Mouse (Mus musculus): ENCODE data around the gene AU022252. TPM values are rescaled to one million over a fixed set of nuclear protein-coding genes. Genes with fewer than 3 reads are reported as not detected.
A peak's percentile ranks its signal among the peaks of the same experiment; 100 is the strongest.

Gene AU022252
- total and polyA plus RNA-seq, 3 experiments: 6.4 to 24.8 (median 17.7) TPM

DNA sequence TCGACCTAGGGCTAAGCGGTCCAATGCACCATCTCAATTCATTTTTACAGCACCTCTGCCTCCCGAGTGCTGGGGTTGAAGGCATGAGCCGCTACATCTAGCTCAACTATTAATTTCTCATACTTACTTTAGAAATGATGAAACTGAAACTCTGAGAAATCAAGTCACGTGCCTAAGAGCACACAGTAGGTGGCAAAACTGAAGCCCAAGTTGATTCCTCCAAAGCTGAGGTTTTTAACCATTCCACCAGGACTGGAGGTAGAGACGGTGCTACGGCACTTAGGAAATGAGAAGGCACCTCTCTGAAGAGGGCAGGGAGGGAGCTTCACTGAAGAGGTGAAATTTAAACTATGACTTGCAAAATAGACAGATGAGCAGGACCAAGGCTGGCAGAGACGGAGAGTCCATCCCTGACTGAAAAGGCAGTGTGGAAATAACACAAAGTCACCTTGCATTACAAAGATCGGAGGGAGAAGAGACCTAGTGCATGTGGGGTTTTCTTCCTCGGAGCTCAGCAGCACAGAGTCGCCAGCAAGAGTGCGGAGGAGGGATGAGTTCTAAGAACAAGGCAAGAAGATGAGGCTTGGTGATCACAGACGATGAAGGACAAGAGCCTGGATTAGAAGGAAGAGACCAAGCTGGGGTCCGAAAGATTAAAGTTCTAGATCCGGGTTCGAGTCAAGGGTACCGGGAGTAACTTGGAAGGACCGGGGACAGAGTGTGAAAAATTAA, 59.4 kb downstream of the AU022252 start:
- WGBS: 27% methylated on average over 18 of the region's 18 CpGs
- TF ChIP-seq POLR2A (IDR thresholded peaks at IDR 0.05; ENCODE audit: insufficient read depth, low read depth, low read length): no peak
- TF ChIP-seq EP300 (IDR thresholded peaks at IDR 0.05; ENCODE audit: insufficient read depth, low read depth, low read length): no peak
- TF ChIP-seq CTCF (IDR thresholded peaks at IDR 0.05): no peak
- Histone ChIP-seq H3K79me2 (replicated peaks; ENCODE audit: control insufficient read depth, insufficient read depth, low read length) (0 out of 2 replicates have a peak, but pooled peaks cover 1% of the 10 kb centered on the region), H3K4me1 (ENCODE audit: control insufficient read depth, insufficient read depth, low read length) (peaks cover 6% of the 10 kb centered on the region), H3K27me3 (ENCODE audit: control insufficient read depth, insufficient read depth, low read length) (no peaks in the 10 kb centered on the region), H3K4me3 (peak overlapping the region; percentile 92), H3K27ac (peak overlapping the region; percentile 89), H3K36me3 (ENCODE audit: control insufficient read depth, insufficient read depth, low read length) (no peaks in the 10 kb centered on the region), H3K9ac (ENCODE audit: low read depth, low read length) (peak overlapping the region; percentile 85)
- intact Hi-C loops (cut with DNase I): loop anchor here (5.0 to 10.0 kb wide), 2 partner anchors 61 to 548 kb away; partner anchors contain the start of genes Cfap57 and Ebna1bp2
- DNase-seq: no peak

- no peak overlapping the region for H3K4me3 ChIP-seq
- no peaks in the 10 kb centered on the region for H3K36me3 ChIP-seq (ENCODE audit: control insufficient read depth, insufficient read depth, low read length)
- TF ChIP-seq CTCF (IDR thresholded peaks at IDR 0.05) (peak; percentile 94), POLR2A (IDR thresholded peaks at IDR 0.05; ENCODE audit: insufficient read depth, low read depth, low read length) (no peak), EP300 (IDR thresholded peaks at IDR 0.05; ENCODE audit: insufficient read depth, low read depth, low read length) (peak; percentile 60; the same call in 1 of the 2 replicates)
- no peaks in the 10 kb centered on the region for H3K27me3 ChIP-seq (ENCODE audit: control insufficient read depth, insufficient read depth, low read length)
- H3K9ac ChIP-seq (ENCODE audit: low read depth, low read length): no peak overlapping the region
- H3K27ac ChIP-seq: no peak overlapping the region
- 5% methylated on average over 4 of the region's 4 CpGs for WGBS
- H3K79me2 ChIP-seq (replicated peaks; ENCODE audit: control insufficient read depth, insufficient read depth, low read length): 0 out of 2 replicates have a peak, but pooled peaks cover 1% of the 10 kb centered on the region
- DNase-seq: peak; percentile 73 to 76
- intact Hi-C loops (cut with DNase I): loop anchor here (1.0 kb wide), 1 partner anchor 162 kb away; no protein-coding TSS in a partner anchor
- H3K4me1 ChIP-seq (ENCODE audit: control insufficient read depth, insufficient read depth, low read length): no peaks in the 10 kb centered on the region; the same call in 1 of the 2 replicates
Observed at GRCm38 (mm10) chr4:119167663-119168062, 64.8 kb downstream of the AU022252 start.

DNA sequence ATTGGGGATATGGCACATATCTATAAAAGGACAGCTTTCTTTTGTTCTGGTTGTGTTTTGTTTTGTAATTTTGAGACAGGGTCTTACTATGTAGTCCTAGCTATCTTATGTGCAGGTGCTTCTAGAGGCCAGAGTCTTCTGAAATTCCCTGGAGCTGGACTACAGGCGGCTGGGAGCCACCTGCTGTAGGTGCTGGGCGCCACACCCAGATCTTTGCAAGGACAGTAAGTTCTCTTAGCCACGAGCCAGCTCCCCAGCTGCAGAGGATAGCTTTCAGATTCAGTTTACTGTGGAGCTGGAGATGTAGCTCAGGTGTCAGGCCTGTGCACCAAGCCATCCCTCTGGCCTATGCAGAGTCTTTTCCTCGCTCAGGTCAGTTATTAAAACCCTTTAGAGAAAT, 65.4 kb downstream of the AU022252 start:
- DNase-seq: no peak
- Histone ChIP-seq H3K9ac (ENCODE audit: low read depth, low read length) (no peak overlapping the region), H3K36me3 (ENCODE audit: control insufficient read depth, insufficient read depth, low read length) (no peaks in the 10 kb centered on the region), H3K27ac (no peak overlapping the region), H3K4me3 (no peak overlapping the region), H3K4me1 (ENCODE audit: control insufficient read depth, insufficient read depth, low read length) (no peaks in the 10 kb centered on the region; the same call in 1 of the 2 replicates), H3K27me3 (ENCODE audit: control insufficient read depth, insufficient read depth, low read length) (no peaks in the 10 kb centered on the region), H3K79me2 (replicated peaks; ENCODE audit: control insufficient read depth, insufficient read depth, low read length) (0 out of 2 replicates have a peak, but pooled peaks cover 1% of the 10 kb centered on the region)
- TF ChIP-seq CTCF (IDR thresholded peaks at IDR 0.05): no peak
- intact Hi-C loops (cut with DNase I): no loop called here
- 89% methylated on average over 4 of the region's 4 CpGs for WGBS

- intact Hi-C loops (cut with DNase I): no loop called here
- H3K9ac ChIP-seq (ENCODE audit: low read depth, low read length): no peak overlapping the region
- TF ChIP-seq POLR2A (IDR thresholded peaks at IDR 0.05; ENCODE audit: insufficient read depth, low read depth, low read length): no peak
- TF ChIP-seq EP300 (IDR thresholded peaks at IDR 0.05; ENCODE audit: insufficient read depth, low read depth, low read length): no peak
- no peak for TF ChIP-seq CTCF (IDR thresholded peaks at IDR 0.05)
- WGBS: 48% methylated on average over 7 of the region's 7 CpGs
- H3K4me1 ChIP-seq (ENCODE audit: control insufficient read depth, insufficient read depth, low read length): no peaks in the 10 kb centered on the region; the same call in 1 of the 2 replicates
- no peak overlapping the region for H3K27ac ChIP-seq
- DNase-seq: no peak
- H3K36me3 ChIP-seq (ENCODE audit: control insufficient read depth, insufficient read depth, low read length): no peaks in the 10 kb centered on the region
- no peaks in the 10 kb centered on the region for H3K27me3 ChIP-seq (ENCODE audit: control insufficient read depth, insufficient read depth, low read length)
- no peak overlapping the region for H3K4me3 ChIP-seq
- no peaks in the 10 kb centered on the region for H3K79me2 ChIP-seq (replicated peaks; ENCODE audit: control insufficient read depth, insufficient read depth, low read length)
Observed at GRCm38 (mm10) chr4:119165916-119166315, 66.6 kb downstream of the AU022252 start.

- 78% methylated on average over 4 of the region's 4 CpGs for WGBS
- no peak for DNase-seq
- H3K36me3 ChIP-seq (ENCODE audit: control insufficient read depth, insufficient read depth, low read length): no peaks in the 10 kb centered on the region
- no peak overlapping the region for H3K27ac ChIP-seq
- 0 out of 2 replicates have a peak, but pooled peaks have one; percentile 6 for TF ChIP-seq CTCF (IDR thresholded peaks at IDR 0.05)
- no peak for TF ChIP-seq EP300 (IDR thresholded peaks at IDR 0.05; ENCODE audit: insufficient read depth, low read depth, low read length)
- TF ChIP-seq POLR2A (IDR thresholded peaks at IDR 0.05; ENCODE audit: insufficient read depth, low read depth, low read length): no peak
- H3K9ac ChIP-seq (ENCODE audit: low read depth, low read length): no peak overlapping the region
- H3K4me3 ChIP-seq: no peak overlapping the region
- intact Hi-C loops (cut with DNase I): no loop called here
- no peaks in the 10 kb centered on the region for H3K79me2 ChIP-seq (replicated peaks; ENCODE audit: control insufficient read depth, insufficient read depth, low read length)
- no peaks in the 10 kb centered on the region; the same call in 1 of the 2 replicates for H3K4me1 ChIP-seq (ENCODE audit: control insufficient read depth, insufficient read depth, low read length)
- no peaks in the 10 kb centered on the region for H3K27me3 ChIP-seq (ENCODE audit: control insufficient read depth, insufficient read depth, low read length)
Observed at GRCm38 (mm10) chr4:119162990-119163389, 69.5 kb downstream of the AU022252 start.

DNA sequence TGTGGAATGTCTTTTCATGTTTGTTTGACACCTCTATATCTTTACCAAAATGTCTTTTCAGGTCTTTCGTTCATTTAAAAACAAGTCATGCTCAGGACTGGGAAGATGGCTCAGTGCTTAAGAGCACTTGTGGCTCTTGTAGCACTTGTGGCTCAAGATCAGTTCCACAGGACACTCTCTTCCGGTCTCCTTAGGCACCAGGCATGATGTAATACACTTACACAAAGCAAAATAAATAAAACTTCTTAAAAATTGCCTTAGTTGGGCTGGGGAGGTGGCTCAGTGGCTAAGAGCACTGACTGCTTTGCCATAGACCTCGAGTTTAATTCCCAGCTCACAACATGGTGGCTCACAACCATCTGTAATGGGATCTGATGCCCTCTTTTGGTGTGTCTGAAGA, 71.2 kb downstream of the AU022252 start:
- no peak overlapping the region for H3K9ac ChIP-seq (ENCODE audit: low read depth, low read length)
- H3K36me3 ChIP-seq (ENCODE audit: control insufficient read depth, insufficient read depth, low read length): no peaks in the 10 kb centered on the region
- intact Hi-C loops (cut with DNase I): no loop called here
- 72% methylated on average over 3 of the region's 3 CpGs for WGBS
- H3K27me3 ChIP-seq (ENCODE audit: control insufficient read depth, insufficient read depth, low read length): no peaks in the 10 kb centered on the region
- DNase-seq: no peak
- TF ChIP-seq CTCF (IDR thresholded peaks at IDR 0.05): no peak
- no peak for TF ChIP-seq EP300 (IDR thresholded peaks at IDR 0.05; ENCODE audit: insufficient read depth, low read depth, low read length)
- TF ChIP-seq POLR2A (IDR thresholded peaks at IDR 0.05; ENCODE audit: insufficient read depth, low read depth, low read length): no peak
- H3K79me2 ChIP-seq (replicated peaks; ENCODE audit: control insufficient read depth, insufficient read depth, low read length): no peaks in the 10 kb centered on the region
- H3K4me3 ChIP-seq: no peak overlapping the region
- no peaks in the 10 kb centered on the region for H3K4me1 ChIP-seq (ENCODE audit: control insufficient read depth, insufficient read depth, low read length)
- H3K27ac ChIP-seq: no peak overlapping the region

Data from heart, adult 2 months (tissue).